Mouse (Mus musculus) G1E (cell line): Measurements from ENCODE around the gene Rasal3.

Source experiments
- POLR2AphosphoS5 ChIP-seq: IDR thresholded peaks from 2 replicates; pipeline ENCODE4 v1.6.1; 2012; ENCODE audit warnings: low read depth, low read length, inconsistent platforms; ENCODE audit not compliant: insufficient replicate concordance
- TAL1 ChIP-seq: conservative IDR thresholded peaks from 2 replicates; pipeline ENCODE4 v1.6.1; 2012; ENCODE audit warnings: low read depth, low read length, inconsistent platforms, mixed read lengths

DNA sequence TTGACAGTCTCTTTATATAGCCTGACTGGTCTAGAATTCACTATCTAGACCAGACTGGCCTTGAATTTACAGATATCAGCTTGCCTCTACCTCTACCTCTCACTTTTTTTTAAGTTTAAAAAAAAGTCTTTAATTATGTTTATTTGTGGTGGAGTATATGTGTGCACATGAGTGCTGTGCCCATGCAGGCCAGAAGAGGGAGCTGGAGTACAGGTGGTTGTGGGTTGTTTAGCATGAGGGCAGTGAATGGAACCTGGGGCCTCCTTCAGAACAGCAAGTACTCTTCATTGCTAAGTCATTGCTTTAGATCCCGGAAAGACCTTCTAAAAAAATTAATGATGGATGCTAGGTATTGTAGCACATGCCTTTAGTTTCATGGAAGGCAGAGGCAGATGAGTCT, 45.7 kb upstream of the Rasal3 start:
- TF ChIP-seq TAL1 (no peak), POLR2AphosphoS5 (no peak)
